In genomic region chr2:24607905-24608764, GRCm38 (mm10) we compare ENCODE assay signal across 9 mouse cellular contexts.
DNase-seq lines count a peak whose midpoint lies in the region; ATAC-seq and TF ChIP-seq lines count a peak whose summit lies in the region.
"Had no signal": no experiment of that assay in that cellular context is flagged by ENCODE, and none has a peak within 500 bp of the region (broad histone marks: within the 10 kb centered on the region; RNA-seq: fewer than 3 reads in every experiment).

No protein-coding gene starts in this region.

- peak; percentile 69 for ATAC-seq in kidney, embryonic 16.5 days (ENCODE audit: low FRiP score, low TSS enrichment)
- ATAC-seq in forebrain, postnatal 0 days = peak; percentile 40; the same call in 1 of the 2 replicates
- no peak for ATAC-seq in monocyte, adult 5-6 weeks (replicated peaks; ENCODE audit: insufficient number of reproducible peaks, low FRiP score, low TSS enrichment, poor library complexity, severe bottlenecking)

- no peak for TF ChIP-seq POLR2A in bone marrow macrophage, adult 2 months (IDR thresholded peaks at IDR 0.05; ENCODE audit: borderline replicate concordance, low read depth, low read length)
- TF ChIP-seq POLR2A in thymus, adult 2 months (IDR thresholded peaks at IDR 0.05; ENCODE audit: control insufficient read depth, extremely low read depth, insufficient read depth, low read length, poor library complexity) = no peak

- no peak overlapping the region for H3K9ac ChIP-seq in kidney, embryonic 16.5 days (replicated peaks; ENCODE audit: low read length)
- H3K9ac ChIP-seq in forebrain, postnatal 0 days = no peak overlapping the region

- H3K27me3 ChIP-seq in kidney, embryonic 16.5 days (ENCODE audit: insufficient read depth, low read length) = peaks cover 3% of the 10 kb centered on the region; the same call in 1 of the 2 replicates
- no peaks in the 10 kb centered on the region for H3K27me3 ChIP-seq in forebrain, postnatal 0 days (ENCODE audit: insufficient read depth, low read length)
- peaks cover 27% of the 10 kb centered on the region for H3K27me3 ChIP-seq in midbrain, embryonic 10.5 days (ENCODE audit: low read depth, poor library complexity, severe bottlenecking)
- H3K27me3 ChIP-seq in thymus, adult 2 months (ENCODE audit: control insufficient read depth, insufficient read depth, low read length) = no peaks in the 10 kb centered on the region

- WGBS in kidney, embryonic 16.5 days = 29% methylated on average over 13 of the region's 13 CpGs
- 16% methylated on average over 13 of the region's 13 CpGs for WGBS in forebrain, postnatal 0 days
- 18% methylated on average over 13 of the region's 13 CpGs for WGBS in midbrain, embryonic 10.5 days
- WGBS in thymus, adult 2 months = 84% methylated on average over 13 of the region's 13 CpGs

- H3K4me1 ChIP-seq in kidney, embryonic 16.5 days (ENCODE audit: insufficient read depth, low read length) = peaks cover 8% of the 10 kb centered on the region; the same call in 1 of the 2 replicates
- peaks cover 29% of the 10 kb centered on the region for H3K4me1 ChIP-seq in bone marrow macrophage, adult 2 months (ENCODE audit: control insufficient read depth, insufficient read depth, low read length)
- no peaks in the 10 kb centered on the region for H3K4me1 ChIP-seq in forebrain, postnatal 0 days (ENCODE audit: insufficient read depth)
- H3K4me1 ChIP-seq in midbrain, embryonic 10.5 days = peaks cover 19% of the 10 kb centered on the region
- peaks cover 10% of the 10 kb centered on the region for H3K4me1 ChIP-seq in thymus, adult 2 months (replicated peaks; ENCODE audit: control insufficient read depth, insufficient read depth, low read length)

- H3K36me3 ChIP-seq in kidney, embryonic 16.5 days (ENCODE audit: insufficient read depth, low read length) = no peaks in the 10 kb centered on the region
- H3K36me3 ChIP-seq in forebrain, postnatal 0 days (ENCODE audit: insufficient read depth) = peaks cover 55% of the 10 kb centered on the region
- H3K36me3 ChIP-seq in midbrain, embryonic 10.5 days = no peaks in the 10 kb centered on the region
- no peaks in the 10 kb centered on the region for H3K36me3 ChIP-seq in thymus, adult 2 months (ENCODE audit: control insufficient read depth, insufficient read depth, low read length)

- TF ChIP-seq CTCF in bone marrow macrophage, adult 2 months (IDR thresholded peaks at IDR 0.05; ENCODE audit: low read depth, low read length) = no peak
- TF ChIP-seq CTCF in forebrain, postnatal 0 days (IDR thresholded peaks at IDR 0.05; ENCODE audit: low read depth) = no peak
- TF ChIP-seq CTCF in thymus, adult 2 months (IDR thresholded peaks at IDR 0.05; ENCODE audit: borderline replicate concordance, control insufficient read depth, extremely low read depth, insufficient read depth, low read length, poor library complexity) = no peak

- DNase-seq in kidney, postnatal 36 days = no peak
- DNase-seq in forebrain, postnatal 0 days = peak; percentile 14
- peak; percentile 24 for DNase-seq in midbrain, embryonic 10.5 days (ENCODE audit: low spot score)
- DNase-seq in thymus, adult 2 months = no peak
- DNase-seq in layer of hippocampus, adult 9-11 months = no peak
- DNase-seq: adrenal gland, postnatal 25 days had no signal

- H3K9me3 ChIP-seq in kidney, embryonic 16.5 days (ENCODE audit: low read length) = no peaks in the 10 kb centered on the region
- H3K9me3 ChIP-seq in forebrain, postnatal 0 days (ENCODE audit: low read length) = no peaks in the 10 kb centered on the region
- no peaks in the 10 kb centered on the region for H3K9me3 ChIP-seq in midbrain, embryonic 10.5 days (replicated peaks)

- peak overlapping the region; percentile 35 for H3K4me2 ChIP-seq in kidney, embryonic 16.5 days (replicated peaks; ENCODE audit: low read depth, low read length)
- H3K4me2 ChIP-seq in forebrain, postnatal 0 days (ENCODE audit: low read depth) = no peak overlapping the region

- no peak overlapping the region for H3K27ac ChIP-seq in kidney, embryonic 16.5 days (ENCODE audit: low read length)
- peak overlapping the region; percentile 69 for H3K27ac ChIP-seq in bone marrow macrophage, adult 2 months (ENCODE audit: insufficient read depth, low read depth, low read length)
- H3K27ac ChIP-seq in forebrain, postnatal 0 days (ENCODE audit: low read depth, low read length) = no peak overlapping the region
- H3K27ac ChIP-seq in midbrain, embryonic 10.5 days (replicated peaks) = peak overlapping the region; percentile 50; the same call in 1 of the 2 replicates
- H3K27ac ChIP-seq in thymus, adult 2 months (ENCODE audit: control insufficient read depth, insufficient read depth, low read length) = no peak overlapping the region

- no peak overlapping the region for H3K4me3 ChIP-seq in kidney, embryonic 16.5 days (ENCODE audit: low read length)
- no peak overlapping the region for H3K4me3 ChIP-seq in bone marrow macrophage, adult 2 months (ENCODE audit: insufficient read depth, low read length)
- H3K4me3 ChIP-seq in forebrain, postnatal 0 days (ENCODE audit: low read depth, low read length) = no peak overlapping the region
- H3K4me3 ChIP-seq in midbrain, embryonic 10.5 days = peak overlapping the region; percentile 29
- H3K4me3 ChIP-seq in thymus, adult 2 months (ENCODE audit: control insufficient read depth, insufficient read depth, low read length) = no peak overlapping the region

Comparison
In these comparisons a context has a peak if more than half of its experiments do, and no peak if none do; other contexts are left out.
1. H3K27ac ChIP-seq: peak in bone marrow macrophage, adult 2 months (single experiment) and midbrain, embryonic 10.5 days (single experiment); none in kidney, embryonic 16.5 days (single experiment), forebrain, postnatal 0 days (single experiment) and thymus, adult 2 months (single experiment).
2. DNase-seq: peak in forebrain, postnatal 0 days (single experiment) and midbrain, embryonic 10.5 days (single experiment); none in kidney, postnatal 36 days (0 of 2), thymus, adult 2 months (single experiment) and layer of hippocampus, adult 9-11 months (single experiment).